Mouse (Mus musculus) mature B cell (primary cell): ENCODE measurements around the gene Gnas.

Experiments
- in situ Hi-C: fragments of 300-500 bp; cut with MboI; formaldehyde crosslinking; loops from 2 replicates; pipeline ENCODE4 v1.14.3; 2019

The Gnas gene

GRCm38 (mm10) chr2:174344996-174345395 is 60.9 kb downstream of the Gnas start:
- in situ Hi-C loops, result loop anchor here (25.0 kb wide), 1 partner anchor 117 kb away; the partner anchor contains the start of genes Atp5e, Prelid3b and Tubb1

- in situ Hi-C loops, result loop anchor here (25.0 kb wide), 1 partner anchor 116 kb away; the partner anchor contains the start of genes Atp5e, Prelid3b and Tubb1
Measured at GRCm38 (mm10) chr2:174346612-174346998, 62.5 kb downstream of the Gnas start, which contains the start of gene Gm20721. TSS of gene Gm20721 (minus strand) at chr2:174346712.

GRCm38 (mm10) chr2:174346999-174347668 is 63.0 kb downstream of the Gnas start:
- in situ Hi-C loops, result loop anchor here (25.0 kb wide), 1 partner anchor 115 kb away; the partner anchor contains the start of genes Atp5e, Prelid3b and Tubb1

GRCm38 (mm10) chr2:174358516-174358915 is 74.4 kb downstream of the Gnas start:
- in situ Hi-C loops, result no loop called here

GRCm38 (mm10) chr2:174359656-174360055 is 75.5 kb downstream of the Gnas start:
- in situ Hi-C loops, result no loop called here

- in situ Hi-C loops, result no loop called here
Measured at GRCm38 (mm10) chr2:174366571-174366970, 82.5 kb downstream of the Gnas start.

GRCm38 (mm10) chr2:174381021-174381420 is 96.9 kb downstream of the Gnas start:
- in situ Hi-C loops, result no loop called here

- in situ Hi-C loops, result no loop called here
Measured at GRCm38 (mm10) chr2:174391936-174392335, 107.8 kb downstream of the Gnas start.

- in situ Hi-C loops, result no loop called here
Measured at GRCm38 (mm10) chr2:174392554-174392953, 108.4 kb downstream of the Gnas start.

GRCm38 (mm10) chr2:174393383-174393782 is 109.3 kb downstream of the Gnas start:
- in situ Hi-C loops, result no loop called here
